Mouse (Mus musculus) cerebellum, postnatal 10 days (tissue): ENCODE results near the gene Atrx.
"Not testable (repeated sequence)": the region's sequence is repeated elsewhere in the genome, so short reads cannot be mapped to it uniquely, and the experiment has no call there.

ENCODE experiments used
- DNase-seq, 2 experiments: peaks; one replicate each; pipeline ENCODE4 v3.0.0; 2021; ENCODE audit warnings: mixed read lengths in 2 of 2

The Atrx gene

DNA sequence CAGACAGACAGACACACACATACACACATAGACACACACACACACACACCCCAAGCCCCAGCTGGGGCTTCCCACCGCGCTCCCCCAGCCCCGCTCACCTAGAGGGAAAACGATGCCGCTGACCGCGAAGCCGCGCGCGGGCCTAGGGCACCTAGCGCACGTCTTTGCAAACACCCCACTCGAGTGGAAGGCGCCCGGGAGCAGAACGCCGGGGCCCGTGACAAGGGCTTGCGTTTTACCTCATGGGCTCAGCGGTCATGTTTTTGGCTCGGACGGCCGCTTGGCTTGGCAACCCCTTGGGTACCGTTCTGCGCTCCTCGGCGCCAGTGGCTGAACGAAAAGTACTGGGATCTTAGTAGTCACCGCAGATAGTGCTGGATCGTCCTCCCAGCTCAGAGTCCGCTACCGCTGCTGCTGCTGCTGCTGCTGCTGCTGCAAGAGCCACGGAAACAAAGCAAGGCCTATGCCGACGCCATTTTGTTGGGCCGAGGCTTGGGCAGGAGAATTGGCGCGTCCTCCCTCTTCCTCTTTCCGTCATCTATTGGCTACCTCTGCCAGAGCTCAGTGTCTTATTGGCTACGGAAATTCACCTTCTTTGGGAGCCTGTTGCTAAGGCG, at the start of gene Atrx:
Gene Atrx (minus strand): TSS at position 543 of the 617 bp plus-strand sequence.
- DNase-seq = peak; percentile 85 to 87

DNA sequence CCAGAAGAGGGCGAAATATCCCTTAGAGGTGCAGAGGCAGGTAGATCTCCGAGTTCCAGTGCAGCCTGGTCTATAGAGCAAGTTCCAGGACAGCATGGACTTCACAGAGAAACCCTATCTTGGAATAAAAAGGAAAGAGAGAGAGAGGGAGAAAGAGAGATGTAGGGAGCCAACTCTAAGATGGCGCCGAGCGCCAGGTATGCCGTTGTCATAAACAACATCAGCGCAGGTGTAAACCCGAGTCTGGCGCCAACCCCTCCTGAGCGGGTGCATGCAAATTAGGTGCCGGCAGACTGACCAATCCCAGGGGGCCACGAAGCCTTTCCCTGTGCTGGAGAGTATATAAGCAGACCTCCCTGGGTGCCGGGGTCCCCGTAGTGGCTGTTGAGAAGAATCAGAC, 27.9 kb upstream of the Atrx start:
- not testable (repeated sequence) for DNase-seq

DNA sequence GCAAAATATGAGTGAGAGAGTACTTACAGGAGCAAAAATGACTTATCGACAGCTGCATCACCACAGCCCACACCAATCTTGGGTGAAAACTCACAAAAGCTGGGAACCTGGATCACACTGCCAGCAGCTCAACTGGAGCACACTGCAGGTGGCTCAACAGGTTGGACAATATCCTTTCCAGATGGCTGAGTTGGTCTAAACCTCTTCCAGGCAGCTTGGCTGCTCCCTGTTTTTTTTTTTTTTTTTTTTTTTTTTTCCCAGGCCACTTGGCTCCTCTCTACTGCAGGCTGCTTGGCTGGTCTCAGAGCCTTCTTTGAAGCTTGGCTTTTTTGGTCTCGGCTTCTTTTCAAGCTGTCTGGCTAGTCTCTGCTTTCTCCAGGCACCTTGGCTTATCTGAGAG, 24.8 kb upstream of the Atrx start:
- DNase-seq = peak; percentile 22 to 43

DNA sequence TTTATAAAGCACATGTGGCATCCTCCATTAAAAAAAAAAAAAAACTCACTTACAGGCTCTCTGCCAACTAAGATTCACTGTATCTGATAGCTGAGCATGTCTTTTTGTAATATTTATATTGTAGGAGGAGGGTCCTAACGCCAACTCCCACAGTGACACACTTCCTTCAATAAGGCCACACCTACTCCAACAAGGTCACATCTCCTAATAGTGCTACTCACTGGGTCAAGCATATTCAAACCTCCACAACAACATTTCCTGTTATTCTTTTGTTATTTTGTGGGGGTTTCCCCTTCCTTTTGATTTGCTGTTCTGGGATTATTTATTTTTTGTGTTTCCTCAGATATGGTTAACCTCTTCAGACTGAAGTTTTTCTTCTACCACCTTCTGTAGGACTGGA, 17.2 kb upstream of the Atrx start:
- DNase-seq = no peak

DNA sequence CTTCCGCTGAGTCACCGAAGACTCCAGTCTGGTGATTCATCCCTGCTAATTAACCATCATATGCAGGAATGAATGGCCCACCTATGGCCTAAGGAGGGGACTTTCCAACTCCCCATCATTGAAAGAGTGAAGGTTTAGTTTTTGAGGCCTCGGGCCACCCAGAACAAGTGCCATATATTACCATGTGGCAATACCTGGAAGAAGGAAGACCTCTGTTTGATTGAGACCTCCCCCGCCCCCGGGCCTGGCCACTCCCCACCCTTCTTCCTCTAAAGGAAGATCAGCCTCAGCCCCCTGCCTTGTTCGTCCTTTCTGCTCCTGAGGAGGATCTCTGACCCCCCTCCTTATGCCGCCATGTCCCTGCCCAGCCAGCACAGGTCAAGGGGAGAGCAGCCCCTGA, 10.0 kb upstream of the Atrx start:
- no peak for DNase-seq

DNA sequence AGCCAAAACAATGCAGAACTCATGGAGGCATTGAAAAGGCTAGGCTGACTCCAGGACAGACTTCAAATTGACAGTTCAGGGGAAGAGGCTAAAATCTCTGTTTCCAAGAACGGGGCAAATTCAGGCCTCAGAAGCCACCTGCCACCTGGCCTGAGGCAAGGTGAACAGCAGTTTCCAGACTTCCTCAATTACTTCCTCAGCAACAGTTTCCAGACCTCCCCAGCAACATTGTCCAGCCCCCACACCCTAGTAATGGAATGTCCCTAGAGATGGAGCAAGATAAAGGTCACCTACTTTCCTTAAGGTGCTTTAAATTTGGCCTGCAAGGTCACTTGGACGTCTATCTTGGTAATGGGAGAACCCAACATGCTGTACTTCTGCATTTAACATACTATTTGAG, 8.5 kb upstream of the Atrx start:
- DNase-seq = no peak

DNA sequence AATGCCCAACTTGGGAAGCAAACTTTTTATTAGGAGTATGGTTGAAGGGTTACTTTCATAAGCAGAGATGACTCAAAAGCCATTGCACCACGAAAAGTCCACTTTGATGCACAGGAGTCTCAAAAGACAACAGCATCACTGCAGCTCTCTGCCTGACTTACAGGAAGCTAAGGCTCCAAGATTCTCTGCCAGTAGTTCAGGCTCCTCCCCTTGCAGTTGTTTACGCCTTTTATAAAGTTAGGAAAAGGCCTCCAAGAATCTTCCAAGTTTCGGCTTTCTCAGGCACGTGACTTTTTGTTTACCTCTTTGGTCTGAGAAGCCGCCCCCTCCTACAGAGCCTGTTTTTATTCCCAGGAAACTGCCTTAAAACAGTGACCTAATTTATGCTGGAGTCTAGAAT, 5.1 kb upstream of the Atrx start:
- no peak for DNase-seq

DNA sequence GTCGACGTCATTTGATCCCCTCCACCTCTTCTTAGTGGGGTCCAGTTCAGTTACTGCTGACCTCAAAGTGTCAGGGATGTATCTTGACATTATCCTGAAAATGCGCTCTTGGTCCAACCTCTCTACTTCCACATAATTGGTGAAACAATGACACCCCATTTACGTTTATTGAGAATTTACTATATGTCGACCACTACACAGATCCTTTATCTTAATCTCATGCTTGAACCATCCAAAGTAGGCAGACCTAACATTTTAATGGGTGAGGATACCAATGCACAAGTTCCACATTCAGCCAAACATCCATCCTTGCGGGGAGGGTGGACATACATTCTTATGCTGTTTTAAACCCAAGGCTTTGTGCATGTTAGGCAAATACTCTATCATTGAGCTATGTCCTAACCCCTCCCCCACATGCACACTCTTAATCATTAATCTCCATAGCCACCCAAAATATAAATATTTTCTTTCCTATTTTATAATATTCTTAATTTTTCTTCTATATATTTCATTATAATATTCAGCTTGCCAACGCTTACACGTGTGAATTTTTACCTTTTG, 355 bp upstream of the Atrx start:
- DNase-seq = peak in 1 of 2 experiments; percentile 8

DNA sequence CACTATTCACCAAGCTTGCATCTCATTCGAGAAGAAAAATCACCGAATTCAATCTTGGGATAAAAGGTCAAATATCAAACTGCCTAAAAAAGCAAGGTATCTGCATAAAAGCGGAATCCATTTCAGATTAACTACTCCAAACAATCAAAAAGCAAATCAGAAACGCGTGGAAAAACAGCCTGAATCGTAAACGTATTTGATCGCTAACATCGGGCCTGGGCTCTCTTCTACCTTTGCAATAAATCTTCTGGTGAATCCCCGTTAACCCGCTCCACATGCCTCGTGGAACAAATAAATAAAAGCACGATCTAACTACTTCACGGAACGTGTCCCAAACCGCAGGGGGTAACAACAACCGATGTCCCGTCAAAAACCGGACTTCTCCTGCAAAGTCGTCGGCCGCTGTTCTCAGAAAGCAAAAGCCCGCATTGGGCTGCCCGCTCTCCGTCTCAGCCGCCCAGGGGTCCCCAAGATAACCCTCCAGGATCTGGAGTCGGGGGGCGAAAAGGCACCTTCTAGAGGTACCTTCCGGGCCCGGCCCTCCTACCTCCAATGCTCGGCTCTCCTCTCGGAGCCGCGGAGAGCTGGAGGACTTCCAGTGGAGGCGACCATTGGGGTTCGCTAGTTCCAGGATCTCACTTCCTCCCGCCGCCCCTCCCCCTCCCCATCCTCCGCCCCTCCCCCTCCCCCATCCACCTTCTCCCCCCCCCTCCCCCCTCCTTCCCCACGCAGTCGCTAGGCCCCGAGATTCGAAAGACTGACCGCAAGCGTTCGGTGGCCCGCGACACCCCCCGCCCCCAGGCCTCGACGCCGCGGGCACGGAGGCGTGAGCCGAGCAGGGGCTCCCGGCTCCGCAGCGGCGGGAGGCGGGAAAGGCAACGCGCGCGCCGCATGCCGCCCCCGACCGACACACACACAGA, 1.0 kb downstream of the Atrx start:
- DNase-seq = peak; percentile 77 to 82

DNA sequence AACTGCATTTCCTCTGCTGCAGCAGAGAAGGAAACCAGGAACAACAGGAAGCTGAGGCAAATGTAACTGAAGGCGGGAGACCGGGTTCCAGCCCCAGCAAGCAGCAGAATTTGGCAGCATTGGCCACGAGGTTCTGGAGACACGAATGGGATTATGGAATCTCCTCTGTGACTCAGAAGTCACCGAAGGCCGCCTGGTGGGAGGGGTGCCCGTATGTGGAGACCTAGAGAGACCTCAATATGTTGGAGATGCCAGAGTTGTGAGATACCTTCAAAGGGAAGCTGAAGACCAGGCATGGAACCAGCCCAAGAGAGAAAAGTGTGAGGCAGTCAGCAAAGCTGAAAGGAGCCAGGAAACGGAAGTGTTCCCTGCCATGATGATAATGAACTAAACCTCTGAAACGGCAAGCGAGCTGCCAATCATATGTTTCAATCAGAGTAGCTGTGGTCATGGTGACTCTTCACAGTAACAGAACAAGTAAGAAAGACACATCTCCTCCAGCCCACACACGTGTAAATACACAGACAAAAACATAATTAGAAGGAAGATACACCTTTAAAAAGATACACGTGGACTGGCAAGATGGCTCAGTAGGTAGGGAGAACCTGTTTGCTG, 3.0 kb downstream of the Atrx start:
- DNase-seq = peak; percentile 15 to 17

DNA sequence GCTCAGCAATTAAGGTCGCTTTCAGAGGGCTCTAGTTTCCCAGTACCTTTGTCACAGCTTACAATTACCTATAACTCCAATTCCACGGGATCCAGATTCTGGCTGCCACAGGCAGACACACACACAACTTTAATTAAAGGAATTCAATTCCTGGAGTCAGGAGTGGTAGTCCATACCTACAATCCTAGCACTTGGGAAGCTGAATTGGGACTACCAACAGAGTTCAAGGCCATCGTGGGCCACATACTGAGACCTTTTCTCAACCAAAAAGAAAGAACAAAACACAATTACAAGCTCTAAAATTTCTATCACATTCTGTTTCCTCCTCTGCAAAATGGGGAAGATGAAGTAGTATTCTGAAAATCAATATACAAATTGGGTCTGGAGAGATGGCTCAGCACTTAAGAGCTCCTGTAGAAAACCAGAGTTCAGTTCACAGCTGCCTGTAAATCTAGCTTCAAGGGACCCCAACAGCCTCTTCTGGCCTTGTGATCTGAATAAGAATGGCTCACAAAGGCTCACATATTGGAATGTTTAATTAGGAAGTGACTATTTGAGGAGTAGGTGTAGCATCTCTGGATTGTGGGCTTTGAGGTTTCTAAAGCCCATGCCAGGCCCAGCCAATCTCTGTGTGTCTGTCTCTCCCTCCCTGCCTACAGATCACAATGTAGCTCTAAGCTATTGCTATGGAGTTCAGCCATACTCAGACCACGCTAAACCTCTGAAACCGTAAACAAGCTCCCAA, 4.7 kb downstream of the Atrx start:
- no peak for DNase-seq

DNA sequence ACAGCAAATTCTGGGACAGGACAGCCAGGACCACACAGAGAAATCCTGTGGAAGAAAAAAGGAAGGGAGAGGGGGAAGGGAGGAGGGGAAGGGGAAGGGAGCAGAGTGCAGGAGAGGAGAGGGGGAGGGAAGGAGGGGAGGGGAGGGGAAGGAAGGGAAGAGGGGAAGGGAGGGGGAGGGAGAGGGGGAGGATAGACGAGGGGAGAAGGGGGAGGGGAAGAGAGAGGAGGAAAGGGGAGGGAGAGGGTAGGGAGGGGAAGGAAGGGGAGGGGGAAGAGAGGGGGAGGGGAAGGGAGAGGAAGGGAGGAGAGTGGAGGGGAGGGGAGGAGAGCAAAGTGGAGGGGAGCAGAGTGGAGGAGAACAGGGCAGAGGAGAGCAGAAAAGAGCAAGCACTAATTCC, 5.3 kb downstream of the Atrx start:
- no peak for DNase-seq

DNA sequence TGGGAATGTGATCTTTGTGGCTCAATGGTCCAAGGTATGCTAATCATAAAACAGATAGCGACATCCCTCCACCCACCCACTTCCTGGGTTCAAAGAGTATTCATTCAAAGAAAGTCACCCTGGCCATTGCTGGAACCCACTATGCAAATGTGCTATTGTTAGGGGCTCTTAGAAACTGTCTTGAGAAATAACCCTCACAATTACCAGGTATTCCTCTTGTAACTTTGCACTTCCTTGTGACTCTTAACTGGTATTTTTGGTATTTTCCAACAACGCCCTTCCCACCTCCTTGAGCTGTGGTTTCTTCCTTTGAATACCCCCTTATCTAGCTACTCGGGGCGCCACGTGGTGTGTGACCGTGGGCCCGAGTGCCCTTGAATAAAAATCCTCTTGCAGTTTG, 6.2 kb downstream of the Atrx start:
- DNase-seq = not testable (repeated sequence)

DNA sequence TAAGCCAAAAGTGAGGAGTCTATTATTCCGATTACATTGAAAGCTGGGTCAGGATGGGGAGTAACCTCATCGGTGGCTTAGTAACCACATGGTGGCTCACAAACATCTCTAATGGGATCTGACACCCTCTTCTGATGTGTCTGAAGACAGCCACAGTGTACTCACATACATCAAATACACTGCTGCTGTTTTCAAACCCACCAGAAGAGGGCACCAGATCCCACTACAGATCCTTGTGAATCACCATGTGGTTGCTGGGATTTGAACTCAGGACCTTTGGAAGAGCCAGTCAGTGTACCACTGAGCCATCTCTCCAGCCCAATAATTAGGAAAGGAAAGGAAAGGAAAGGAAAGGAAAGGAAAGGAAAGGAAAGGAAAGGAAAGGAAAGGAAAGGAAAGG, 7.8 kb downstream of the Atrx start:
- peak; percentile 37 to 44 for DNase-seq

DNA sequence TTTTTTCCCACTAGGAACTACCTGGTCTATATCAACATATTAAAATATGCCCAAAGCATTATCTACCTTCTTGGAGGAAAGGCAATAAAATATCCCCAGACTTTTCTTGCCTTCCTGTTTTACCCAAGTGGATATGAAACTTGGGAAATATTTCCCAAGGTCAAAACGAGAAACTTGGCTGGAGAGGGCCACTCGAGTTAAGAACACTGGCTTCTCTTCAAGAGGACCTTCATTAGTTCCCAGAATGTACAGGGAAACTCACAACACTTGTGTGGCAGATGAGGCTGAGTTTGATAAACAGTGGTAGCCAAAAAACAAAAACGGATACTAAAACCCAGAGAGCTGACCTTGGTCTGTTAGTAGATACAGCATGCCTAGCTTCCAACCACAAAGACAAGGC, 17.5 kb downstream of the Atrx start:
- DNase-seq = no peak

DNA sequence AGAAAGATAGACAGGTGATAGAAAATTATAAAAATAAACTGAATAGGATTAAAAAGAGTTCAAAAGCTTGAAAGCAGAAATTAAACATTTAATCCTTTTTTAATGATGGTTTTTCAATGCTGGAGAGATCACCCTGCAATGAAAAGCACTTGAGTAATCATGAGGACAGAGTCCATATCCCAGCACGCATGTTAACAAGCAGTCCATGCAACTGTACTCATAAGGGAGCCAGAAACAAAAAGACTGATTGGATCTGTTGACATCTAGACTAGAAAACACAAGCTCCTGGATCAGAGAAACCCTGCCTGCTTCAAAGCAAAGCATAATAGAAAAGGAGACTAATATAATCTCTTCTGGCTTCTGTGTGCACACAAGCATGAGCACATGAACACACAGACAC, 27.6 kb downstream of the Atrx start:
- DNase-seq = no peak

DNA sequence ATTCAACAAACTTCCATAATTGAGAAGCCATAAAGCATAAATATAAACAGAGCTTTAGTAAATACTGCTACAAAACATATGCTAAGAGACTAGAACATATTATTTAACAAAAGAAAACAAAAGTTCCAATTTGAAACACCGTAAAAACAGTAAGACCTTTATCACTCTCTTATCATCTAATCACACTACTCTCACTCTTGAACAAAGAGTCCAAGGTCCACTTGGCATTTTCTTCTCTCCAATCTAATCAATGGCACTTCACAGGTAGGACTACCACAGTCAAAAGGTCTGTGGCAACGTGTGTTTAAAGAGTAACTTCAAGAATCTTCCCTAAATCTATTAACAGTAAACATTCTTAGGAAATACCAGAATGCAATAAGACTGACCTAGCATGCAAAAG, 42.3 kb downstream of the Atrx start:
- no peak for DNase-seq

DNA sequence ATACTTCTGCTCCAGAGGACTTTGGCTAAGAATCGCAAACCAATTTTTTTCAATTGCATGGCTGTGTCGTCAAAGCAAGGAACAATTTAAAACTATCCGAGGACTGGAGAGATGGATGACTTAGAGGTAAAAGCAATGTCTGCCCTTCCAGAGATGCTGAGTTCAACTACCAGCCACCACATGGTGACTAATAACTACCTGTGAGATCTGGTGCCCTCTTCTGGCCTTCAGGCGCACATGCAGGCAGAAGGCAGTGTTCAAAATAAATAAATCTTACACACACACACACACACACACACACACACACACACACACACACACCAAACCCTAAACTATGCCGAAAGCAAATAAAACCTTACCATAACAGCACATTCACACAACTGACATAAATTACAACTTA, 64.8 kb downstream of the Atrx start:
- DNase-seq = peak; percentile 17 to 20

DNA sequence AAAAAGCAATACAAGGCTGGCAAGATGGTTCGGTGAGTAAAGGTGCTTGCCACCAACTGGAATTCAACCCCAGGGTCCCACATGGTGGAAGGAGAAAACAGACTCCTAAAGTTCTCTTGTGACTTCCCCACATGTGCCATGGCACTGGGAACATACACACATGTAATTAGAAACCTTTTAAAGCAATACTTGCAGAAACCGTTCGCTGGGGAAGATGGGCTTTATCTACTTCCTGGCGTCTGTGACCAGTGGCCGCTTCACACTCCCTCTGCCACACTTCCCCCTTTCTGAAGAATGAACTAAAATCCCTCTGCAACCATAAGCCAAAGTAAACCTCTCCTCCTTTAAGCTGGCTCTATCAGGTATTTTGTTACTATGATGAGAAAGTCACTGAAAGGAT, 104.7 kb downstream of the Atrx start:
- DNase-seq = no peak

DNA sequence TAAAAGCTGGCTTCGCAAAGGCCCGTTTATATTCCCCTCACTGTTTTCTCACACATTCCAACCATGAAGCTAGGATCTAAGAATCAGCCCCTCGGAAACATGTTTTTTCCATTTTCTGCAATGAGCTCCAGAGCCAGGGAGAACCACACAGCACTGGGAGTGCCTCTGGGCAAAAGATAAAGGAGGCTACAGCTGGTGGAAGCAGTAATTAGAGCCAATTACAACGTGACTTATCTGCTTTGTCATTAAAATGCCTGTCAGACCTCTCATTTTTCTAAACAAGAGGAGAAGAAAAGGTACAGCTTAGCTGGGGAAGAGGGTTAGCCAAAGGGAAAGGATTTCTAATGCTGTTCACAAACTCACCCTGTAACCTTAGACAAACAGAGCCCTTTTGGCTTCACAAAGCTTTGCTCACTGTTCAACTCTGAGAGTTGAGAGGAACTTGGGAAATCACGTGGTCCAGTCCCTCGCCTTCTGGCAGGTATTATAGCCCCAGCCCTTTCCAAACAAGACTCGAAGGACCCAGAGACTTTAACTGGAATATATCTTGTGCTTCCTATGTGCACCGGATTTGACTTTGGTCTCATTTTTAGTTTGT, 134.3 kb downstream of the Atrx start:
- no peak for DNase-seq

DNA sequence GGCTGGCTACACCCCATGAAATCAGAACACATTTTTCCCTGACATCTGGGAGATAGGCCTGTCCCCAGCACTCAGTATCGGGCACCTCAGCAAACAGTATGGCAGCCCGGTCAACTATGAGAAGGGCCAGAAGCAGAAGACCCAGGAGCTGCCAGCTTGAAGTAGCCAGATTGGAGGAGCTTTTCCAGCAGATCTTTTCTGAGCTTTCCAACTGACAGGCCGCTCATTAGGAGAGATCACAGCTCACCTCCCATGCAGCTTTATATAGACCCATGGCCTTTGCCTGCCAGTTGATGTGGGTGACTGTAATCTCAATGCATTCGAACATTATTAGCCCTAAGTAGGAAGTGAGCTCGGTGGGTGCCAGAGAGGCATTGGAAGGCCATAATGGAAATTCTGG, 155.9 kb downstream of the Atrx start:
- DNase-seq = no peak

DNA sequence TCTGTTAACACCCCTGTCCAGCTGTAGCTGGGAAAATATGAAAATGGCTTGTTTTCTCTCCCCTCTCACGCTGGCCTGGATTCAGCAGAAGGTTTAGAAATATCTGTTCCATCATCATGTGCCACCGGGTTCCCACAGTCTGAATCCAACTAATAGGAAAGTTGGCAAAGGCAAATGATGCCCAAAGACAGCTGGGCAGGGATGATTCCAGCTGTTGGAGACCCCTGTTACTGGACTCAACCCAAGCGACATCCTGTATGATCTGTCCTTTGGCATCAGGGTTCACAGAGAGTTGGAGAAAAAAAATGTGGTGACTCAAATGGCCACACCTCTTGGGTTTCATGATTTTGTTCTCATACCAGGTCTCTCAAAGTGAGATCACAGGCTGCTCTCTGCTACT, 161.3 kb downstream of the Atrx start:
- no peak for DNase-seq
